Mouse (Mus musculus): ENCODE data around the gene Sf1. TPM values are rescaled to one million over a fixed set of nuclear protein-coding genes. Genes with fewer than 3 reads are reported as not detected.

Sf1 gene
- polyA plus RNA-seq (2014; fragmentation: Nextera tagmentation; extraction: Ambion mirVana): 126 and 139 TPM in 2 replicates

DNA sequence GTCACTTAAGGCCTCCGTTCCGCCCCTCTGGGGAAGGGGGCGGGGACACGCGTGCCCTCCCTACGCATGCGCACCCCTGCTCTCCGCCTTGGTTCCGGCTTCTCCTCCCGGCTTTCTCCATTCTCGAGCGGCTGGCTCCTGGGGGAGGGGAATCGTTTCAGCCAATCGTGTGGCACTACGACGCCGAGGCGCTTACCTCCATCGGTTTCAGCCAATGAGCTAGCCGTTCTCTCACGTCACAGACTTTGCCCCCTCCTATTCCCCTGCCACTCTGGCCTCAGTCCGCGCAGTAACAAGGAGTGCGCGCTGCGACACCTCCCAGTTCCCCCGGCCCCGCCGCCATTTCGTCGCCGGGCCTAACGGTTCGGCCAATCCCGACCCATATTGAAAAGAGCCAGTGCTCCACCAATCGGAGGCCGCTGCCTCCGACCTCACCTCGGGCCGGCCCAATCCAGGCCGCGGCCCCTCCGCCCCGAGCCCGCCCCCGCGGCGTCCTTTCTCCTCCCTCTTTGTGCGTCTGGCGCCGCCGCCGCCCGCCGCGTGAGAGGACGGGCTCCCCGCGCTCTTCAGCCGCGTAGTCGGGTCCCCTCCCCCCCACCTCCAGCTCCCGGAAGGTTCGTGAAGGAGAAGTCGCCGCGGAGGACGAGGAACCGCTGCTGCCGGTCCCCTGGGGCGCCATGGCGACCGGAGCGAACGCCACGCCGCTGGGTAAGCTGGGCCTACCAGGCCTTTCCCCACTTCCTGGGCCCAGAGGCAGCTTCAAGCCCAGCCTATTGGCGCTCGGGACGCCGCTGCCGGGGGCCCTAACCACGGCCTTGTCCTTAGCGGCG lies at the start of gene Sf1:
Sf1 (plus strand) TSS at position 280 of the 830 bp plus-strand sequence.
- Histone ChIP-seq H3K27me3 (ENCODE audit: control insufficient read depth, insufficient read depth, low read length) (no peaks in the 10 kb centered on the region), H3K4me2 (replicated peaks; ENCODE audit: low read depth, low read length) (peak within 1 kb of the TSS; percentile 88), H3K27ac (ENCODE audit: low read length) (peak within 1 kb of the TSS; percentile 99), H3K9ac (replicated peaks; ENCODE audit: low read depth, low read length) (peak within 1 kb of the TSS; percentile 96), H3K4me1 (ENCODE audit: control insufficient read depth, insufficient read depth, low read length) (peaks cover 19% of the 10 kb centered on the region), H3K4me3 (ENCODE audit: low read depth, low read length) (peak within 1 kb of the TSS; percentile 84), H3K36me3 (ENCODE audit: control insufficient read depth, insufficient read depth, low read length) (peaks cover 37% of the 10 kb centered on the region), H3K9me3 (ENCODE audit: control insufficient read depth, low read depth, low read length) (no peaks in the 10 kb centered on the region)
- WGBS: under 1% methylated on average over 84 of the region's 85 CpGs
- peak; percentile 98 for ATAC-seq (ENCODE audit: insufficient number of reproducible peaks, insufficient read depth, low FRiP score, low read depth)

DNA sequence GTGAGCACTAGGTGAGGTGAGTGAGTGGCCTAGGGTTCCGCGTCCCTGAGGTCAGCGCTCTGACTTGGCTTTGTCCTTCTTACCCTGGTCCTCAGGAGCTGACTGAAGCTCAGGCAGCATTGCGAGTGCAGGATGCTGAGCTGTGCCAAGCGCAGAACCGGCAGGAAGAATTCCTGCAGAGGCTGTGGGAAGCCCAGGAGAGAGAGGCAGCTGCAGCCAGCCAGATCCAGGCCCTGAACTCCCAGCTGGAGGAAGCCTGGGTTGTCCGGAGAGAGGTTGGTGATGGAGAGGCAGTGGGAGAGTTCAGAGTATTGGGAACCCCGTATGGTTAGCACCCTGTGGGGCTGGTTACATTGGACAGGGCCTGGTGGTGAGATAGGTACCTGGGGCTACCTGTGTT lies 49.7 kb upstream of the Sf1 start:
- H3K36me3 ChIP-seq (ENCODE audit: control insufficient read depth, insufficient read depth, low read length): peaks cover 60% of the 10 kb centered on the region
- H3K4me1 ChIP-seq (ENCODE audit: control insufficient read depth, insufficient read depth, low read length): no peaks in the 10 kb centered on the region
- no peaks in the 10 kb centered on the region for H3K27me3 ChIP-seq (ENCODE audit: control insufficient read depth, insufficient read depth, low read length)
- H3K27ac ChIP-seq (ENCODE audit: low read length): no peak overlapping the region
- WGBS: 89% methylated on average over 8 of the region's 8 CpGs
- H3K9me3 ChIP-seq (ENCODE audit: control insufficient read depth, low read depth, low read length): no peaks in the 10 kb centered on the region
- no peak overlapping the region for H3K9ac ChIP-seq (replicated peaks; ENCODE audit: low read depth, low read length)
- H3K4me3 ChIP-seq (ENCODE audit: low read depth, low read length): no peak overlapping the region
- no peak overlapping the region for H3K4me2 ChIP-seq (replicated peaks; ENCODE audit: low read depth, low read length)
- ATAC-seq (ENCODE audit: insufficient number of reproducible peaks, insufficient read depth, low FRiP score, low read depth): no peak

GRCm38 (mm10) chr19:6314513-6314912 lies 49.0 kb upstream of the Sf1 start:
- no peak for ATAC-seq (ENCODE audit: insufficient number of reproducible peaks, insufficient read depth, low FRiP score, low read depth)
- H3K4me2 ChIP-seq (replicated peaks; ENCODE audit: low read depth, low read length): no peak overlapping the region
- H3K36me3 ChIP-seq (ENCODE audit: control insufficient read depth, insufficient read depth, low read length): peaks cover 60% of the 10 kb centered on the region
- no peaks in the 10 kb centered on the region for H3K9me3 ChIP-seq (ENCODE audit: control insufficient read depth, low read depth, low read length)
- H3K27me3 ChIP-seq (ENCODE audit: control insufficient read depth, insufficient read depth, low read length): no peaks in the 10 kb centered on the region
- no peak overlapping the region for H3K9ac ChIP-seq (replicated peaks; ENCODE audit: low read depth, low read length)
- WGBS: 76% methylated on average over 8 of the region's 8 CpGs
- no peaks in the 10 kb centered on the region for H3K4me1 ChIP-seq (ENCODE audit: control insufficient read depth, insufficient read depth, low read length)
- no peak overlapping the region for H3K4me3 ChIP-seq (ENCODE audit: low read depth, low read length)
- H3K27ac ChIP-seq (ENCODE audit: low read length): no peak overlapping the region

GRCm38 (mm10) chr19:6315573-6315972 lies 47.9 kb upstream of the Sf1 start:
- peaks cover 58% of the 10 kb centered on the region for H3K36me3 ChIP-seq (ENCODE audit: control insufficient read depth, insufficient read depth, low read length)
- H3K27ac ChIP-seq (ENCODE audit: low read length): no peak overlapping the region
- ATAC-seq (ENCODE audit: insufficient number of reproducible peaks, insufficient read depth, low FRiP score, low read depth): no peak
- H3K4me1 ChIP-seq (ENCODE audit: control insufficient read depth, insufficient read depth, low read length): no peaks in the 10 kb centered on the region
- H3K4me3 ChIP-seq (ENCODE audit: low read depth, low read length): no peak overlapping the region
- no peaks in the 10 kb centered on the region for H3K27me3 ChIP-seq (ENCODE audit: control insufficient read depth, insufficient read depth, low read length)
- H3K9me3 ChIP-seq (ENCODE audit: control insufficient read depth, low read depth, low read length): no peaks in the 10 kb centered on the region
- no peak overlapping the region for H3K4me2 ChIP-seq (replicated peaks; ENCODE audit: low read depth, low read length)
- H3K9ac ChIP-seq (replicated peaks; ENCODE audit: low read depth, low read length): no peak overlapping the region
- WGBS: 75% methylated on average over 14 of the region's 14 CpGs

GRCm38 (mm10) chr19:6318145-6318544 lies 45.3 kb upstream of the Sf1 start:
- Histone ChIP-seq H3K4me1 (ENCODE audit: control insufficient read depth, insufficient read depth, low read length) (peaks cover 8% of the 10 kb centered on the region), H3K4me3 (ENCODE audit: low read depth, low read length) (no peak overlapping the region), H3K4me2 (replicated peaks; ENCODE audit: low read depth, low read length) (no peak overlapping the region), H3K27me3 (ENCODE audit: control insufficient read depth, insufficient read depth, low read length) (no peaks in the 10 kb centered on the region), H3K27ac (ENCODE audit: low read length) (no peak overlapping the region), H3K9me3 (ENCODE audit: control insufficient read depth, low read depth, low read length) (no peaks in the 10 kb centered on the region), H3K9ac (replicated peaks; ENCODE audit: low read depth, low read length) (no peak overlapping the region), H3K36me3 (ENCODE audit: control insufficient read depth, insufficient read depth, low read length) (peaks cover 69% of the 10 kb centered on the region)
- ATAC-seq (ENCODE audit: insufficient number of reproducible peaks, insufficient read depth, low FRiP score, low read depth): no peak
- WGBS: 86% methylated on average over 12 of the region's 12 CpGs

GRCm38 (mm10) chr19:6321358-6321757 lies 42.1 kb upstream of the Sf1 start:
- H3K36me3 ChIP-seq (ENCODE audit: control insufficient read depth, insufficient read depth, low read length): peaks cover 48% of the 10 kb centered on the region; the same call in 1 of the 2 replicates
- H3K9me3 ChIP-seq (ENCODE audit: control insufficient read depth, low read depth, low read length): no peaks in the 10 kb centered on the region
- peaks cover 8% of the 10 kb centered on the region for H3K4me1 ChIP-seq (ENCODE audit: control insufficient read depth, insufficient read depth, low read length)
- H3K27me3 ChIP-seq (ENCODE audit: control insufficient read depth, insufficient read depth, low read length): no peaks in the 10 kb centered on the region
- H3K27ac ChIP-seq (ENCODE audit: low read length): no peak overlapping the region
- H3K4me2 ChIP-seq (replicated peaks; ENCODE audit: low read depth, low read length): no peak overlapping the region
- WGBS: 65% methylated on average over 8 of the region's 8 CpGs
- peak; percentile 24; the same call in 1 of the 2 replicates for ATAC-seq (ENCODE audit: insufficient number of reproducible peaks, insufficient read depth, low FRiP score, low read depth)
- no peak overlapping the region for H3K9ac ChIP-seq (replicated peaks; ENCODE audit: low read depth, low read length)
- H3K4me3 ChIP-seq (ENCODE audit: low read depth, low read length): no peak overlapping the region

GRCm38 (mm10) chr19:6321786-6322621 lies 41.5 kb upstream of the Sf1 start:
- no peaks in the 10 kb centered on the region for H3K9me3 ChIP-seq (ENCODE audit: control insufficient read depth, low read depth, low read length)
- no peaks in the 10 kb centered on the region for H3K27me3 ChIP-seq (ENCODE audit: control insufficient read depth, insufficient read depth, low read length)
- H3K4me2 ChIP-seq (replicated peaks; ENCODE audit: low read depth, low read length): no peak overlapping the region
- no peak overlapping the region for H3K9ac ChIP-seq (replicated peaks; ENCODE audit: low read depth, low read length)
- ATAC-seq (ENCODE audit: insufficient number of reproducible peaks, insufficient read depth, low FRiP score, low read depth): no peak
- H3K4me1 ChIP-seq (ENCODE audit: control insufficient read depth, insufficient read depth, low read length): peaks cover 8% of the 10 kb centered on the region
- no peak overlapping the region for H3K4me3 ChIP-seq (ENCODE audit: low read depth, low read length)
- 61% methylated on average over 33 of the region's 33 CpGs for WGBS
- H3K27ac ChIP-seq (ENCODE audit: low read length): no peak overlapping the region
- H3K36me3 ChIP-seq (ENCODE audit: control insufficient read depth, insufficient read depth, low read length): peaks cover 42% of the 10 kb centered on the region; the same call in 1 of the 2 replicates

DNA sequence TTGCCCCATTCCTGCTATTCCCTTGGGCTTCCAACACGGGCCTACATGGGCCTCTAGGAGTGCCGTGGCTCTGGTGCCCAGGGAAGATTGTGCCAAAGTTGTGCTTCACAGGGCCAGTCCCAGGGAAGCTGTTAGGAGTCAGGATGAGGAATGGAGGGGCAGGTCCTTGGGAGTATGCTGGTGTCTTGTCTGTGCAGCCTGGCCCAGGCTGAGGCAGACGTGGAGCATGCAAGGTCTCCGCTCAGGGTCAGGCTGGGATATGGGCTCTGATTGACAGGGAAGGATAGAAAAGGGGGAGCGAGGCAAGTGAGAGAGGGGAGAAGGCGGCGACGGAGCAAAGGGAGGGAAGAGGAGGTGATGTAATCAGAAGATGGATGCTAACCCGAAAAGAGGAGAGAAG lies 38.7 kb upstream of the Sf1 start:
- H3K36me3 ChIP-seq (ENCODE audit: control insufficient read depth, insufficient read depth, low read length): peaks cover 26% of the 10 kb centered on the region; the same call in 1 of the 2 replicates
- H3K4me1 ChIP-seq (ENCODE audit: control insufficient read depth, insufficient read depth, low read length): peaks cover 8% of the 10 kb centered on the region
- H3K4me2 ChIP-seq (replicated peaks; ENCODE audit: low read depth, low read length): no peak overlapping the region
- no peaks in the 10 kb centered on the region for H3K9me3 ChIP-seq (ENCODE audit: control insufficient read depth, low read depth, low read length)
- no peaks in the 10 kb centered on the region for H3K27me3 ChIP-seq (ENCODE audit: control insufficient read depth, insufficient read depth, low read length)
- no peak for ATAC-seq (ENCODE audit: insufficient number of reproducible peaks, insufficient read depth, low FRiP score, low read depth)
- H3K4me3 ChIP-seq (ENCODE audit: low read depth, low read length): no peak overlapping the region
- H3K9ac ChIP-seq (replicated peaks; ENCODE audit: low read depth, low read length): no peak overlapping the region
- 73% methylated on average over 9 of the region's 9 CpGs for WGBS
- no peak overlapping the region for H3K27ac ChIP-seq (ENCODE audit: low read length)
